Mouse (Mus musculus) small intestine, adult 2 months (tissue): ENCODE data around the gene Ccdc92b.

Source experiments
- CTCF ChIP-seq: fragments of 200-500 bp; IDR thresholded peaks from 2 replicates; pipeline ENCODE4 v1.5.1; 2012; ENCODE audit warnings: low read depth, mild to moderate bottlenecking, control low read depth, inconsistent platforms, low read length, moderate library complexity, mixed read lengths; ENCODE audit not compliant: insufficient replicate concordance, insufficient read length; ENCODE audit errors: extremely low read depth
- POLR2A ChIP-seq: fragments of 200-500 bp; IDR thresholded peaks from 2 replicates; pipeline ENCODE4 v1.6.1; 2012; ENCODE audit warnings: low read depth, mild to moderate bottlenecking, control low read depth, inconsistent platforms, low read length, moderate library complexity

GRCm38 (mm10) chr11:74592246-74592645, 27.2 kb upstream of the Ccdc92b start:
- TF ChIP-seq POLR2A (no peak), CTCF (no peak)
